Mouse (Mus musculus) stomach, embryonic 16.5 days (tissue): Measurements from ENCODE around the gene Dek. TPM values are rescaled to one million over a fixed set of nuclear protein-coding genes. Genes with fewer than 3 reads are reported as not detected.
A peak's percentile ranks its signal among the peaks of the same experiment; 100 is the strongest.

ENCODE experiments used
- ATAC-seq: fragments of 200-750 bp; cut with Nextera tagmentation; 2 replicates; pipeline ENCODE4 v1.8.0; 2017; ENCODE audit warnings: moderate number of reproducible peaks, moderate TSS enrichment; ENCODE audit not compliant: insufficient read depth, low FRiP score
- H3K27ac ChIP-seq: fragments of 300-500 bp; sonication (generic); 2 replicates; pipeline ENCODE4 v1.5.1; 2014; ENCODE audit warnings: low read length
- H3K27me3 ChIP-seq: fragments of 300-500 bp; sonication (generic); 2 replicates; pipeline ENCODE4 v1.6.1; 2014; ENCODE audit warnings: low read length, control low read depth, mixed read lengths; ENCODE audit not compliant: control insufficient read depth, insufficient read depth
- H3K36me3 ChIP-seq: fragments of 300-500 bp; sonication (generic); 2 replicates; pipeline ENCODE4 v1.6.1; 2014; ENCODE audit warnings: low read length; ENCODE audit not compliant: control insufficient read depth, insufficient read depth
- H3K4me1 ChIP-seq: fragments of 300-500 bp; sonication (generic); 2 replicates; pipeline ENCODE4 v1.6.1; 2014; ENCODE audit warnings: low read length, control low read depth, mixed read lengths; ENCODE audit not compliant: control insufficient read depth, insufficient read depth
- H3K4me2 ChIP-seq: fragments of 300-500 bp; sonication (generic); 2 replicates; pipeline ENCODE4 v1.6.1; 2014; ENCODE audit warnings: low read depth, low read length, mixed read lengths
- H3K4me3 ChIP-seq: fragments of 300-500 bp; sonication (generic); replicated peaks from 2 replicates; pipeline ENCODE4 v1.5.1; 2014; ENCODE audit warnings: mild to moderate bottlenecking, low read length
- H3K9ac ChIP-seq: fragments of 300-500 bp; sonication (generic); 2 replicates; pipeline ENCODE4 v1.6.1; 2014; ENCODE audit warnings: low read length
- H3K9me3 ChIP-seq: fragments of 300-500 bp; sonication (generic); replicated peaks from 2 replicates; pipeline ENCODE4 v1.6.1; 2016; ENCODE audit warnings: low read length, control low read depth; ENCODE audit not compliant: control insufficient read depth
- WGBS: fragments of 180-500 bp; shearing (Covaris S2); extraction: QIAGEN DNeasy Blood & Tissue Kit; methylation state at CpG from one replicate; pipeline ENCODE4 v1.1.7; 2014; 5-methylcytosine and 5-hydroxymethylcytosine counted together
- polyA plus RNA-seq: library from polyadenylated mRNA; unstranded; fragments of >200 nt; fragmentation: Nextera tagmentation; extraction: Ambion mirVana; gene quantifications from 2 replicates; pipeline ENCODE4 v1.2.1, GENCODE M21; 2015

Gene Dek
- polyA plus RNA-seq, 1 experiment from 2014 or later: 199 TPM

- no peak for ATAC-seq
- no peaks in the 10 kb centered on the region for H3K36me3 ChIP-seq
- 39% methylated on average over 12 of the region's 12 CpGs for WGBS
- H3K4me3 ChIP-seq: 0 out of 2 replicates have a peak overlapping the region, but pooled peaks have one; percentile 62
- H3K27me3 ChIP-seq: peaks cover 9% of the 10 kb centered on the region; the same call in 1 of the 2 replicates
- no peaks in the 10 kb centered on the region for H3K9me3 ChIP-seq
- H3K9ac ChIP-seq: no peak overlapping the region
- H3K27ac ChIP-seq: no peak overlapping the region
- H3K4me2 ChIP-seq: peak overlapping the region; percentile 97; the same call in 1 of the 2 replicates
- H3K4me1 ChIP-seq: 0 out of 2 replicates have a peak, but pooled peaks cover 4% of the 10 kb centered on the region
Observed at GRCm38 (mm10) chr13:47121333-47121889, 15.4 kb upstream of the Dek start.

DNA sequence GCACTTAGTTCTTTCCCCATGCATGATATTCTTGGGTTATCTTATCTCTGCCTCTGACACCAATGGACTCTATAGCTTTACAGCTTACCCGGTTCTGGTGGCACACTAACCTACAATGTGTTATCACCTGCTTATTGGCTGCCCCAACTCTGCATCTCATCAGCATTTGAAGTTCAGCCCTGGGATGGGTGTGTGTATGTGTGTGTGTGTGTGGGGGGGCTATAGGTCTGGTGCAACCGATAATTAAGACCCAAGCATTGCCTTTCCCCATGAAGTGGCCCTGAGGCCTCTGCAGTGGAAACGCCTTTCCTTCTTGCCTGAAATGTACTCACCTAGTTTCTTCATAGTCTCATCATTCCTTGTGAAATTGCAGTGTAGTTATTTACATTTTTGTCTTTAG is 10.0 kb upstream of the Dek start:
- Histone ChIP-seq H3K4me3 (no peak overlapping the region), H3K27me3 (no peaks in the 10 kb centered on the region), H3K36me3 (no peaks in the 10 kb centered on the region), H3K27ac (no peak overlapping the region), H3K9me3 (no peaks in the 10 kb centered on the region), H3K4me1 (0 out of 2 replicates have a peak, but pooled peaks cover 3% of the 10 kb centered on the region), H3K9ac (no peak overlapping the region), H3K4me2 (no peak overlapping the region)
- ATAC-seq: no peak
- 82% methylated on average over 3 of the region's 3 CpGs for WGBS

- no peak overlapping the region for H3K4me2 ChIP-seq
- H3K4me3 ChIP-seq: no peak overlapping the region
- WGBS: 48% methylated on average over 3 of the region's 3 CpGs
- H3K9ac ChIP-seq: no peak overlapping the region
- H3K4me1 ChIP-seq: 0 out of 2 replicates have a peak, but pooled peaks cover 3% of the 10 kb centered on the region
- H3K27me3 ChIP-seq: no peaks in the 10 kb centered on the region
- 0 out of 2 replicates have a peak, but pooled peaks have one; percentile 53 for ATAC-seq
- no peaks in the 10 kb centered on the region for H3K36me3 ChIP-seq
- H3K27ac ChIP-seq: no peak overlapping the region
- no peaks in the 10 kb centered on the region for H3K9me3 ChIP-seq
Observed at GRCm38 (mm10) chr13:47112924-47113323, 6.9 kb upstream of the Dek start.

DNA sequence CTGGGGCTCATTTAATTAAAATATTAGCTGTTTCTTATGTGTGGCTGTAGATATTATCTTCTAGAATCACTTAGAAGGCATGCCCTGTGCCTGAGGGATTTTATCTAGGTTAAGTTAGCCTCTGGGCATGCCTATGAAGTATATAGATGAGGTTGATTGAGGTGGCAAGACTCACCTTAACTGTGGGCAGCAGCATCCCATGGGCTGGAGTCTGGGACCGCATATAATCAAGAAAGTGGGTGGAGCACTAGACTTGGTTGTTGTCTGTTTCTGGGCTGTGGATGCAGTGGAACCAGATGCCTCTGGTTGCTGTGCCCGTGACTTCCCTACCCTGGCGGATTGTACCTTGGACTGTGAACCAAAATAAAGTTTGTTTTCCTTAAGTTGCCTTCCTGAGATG is 6.1 kb upstream of the Dek start:
- Histone ChIP-seq H3K36me3 (no peaks in the 10 kb centered on the region), H3K4me2 (no peak overlapping the region), H3K4me3 (no peak overlapping the region), H3K27ac (no peak overlapping the region), H3K9me3 (no peaks in the 10 kb centered on the region), H3K27me3 (no peaks in the 10 kb centered on the region), H3K4me1 (peaks cover 6% of the 10 kb centered on the region; the same call in 1 of the 2 replicates), H3K9ac (no peak overlapping the region)
- ATAC-seq: no peak
- WGBS: 83% methylated on average over 3 of the region's 3 CpGs

- Histone ChIP-seq H3K9me3 (no peaks in the 10 kb centered on the region), H3K4me3 (no peak overlapping the region), H3K4me1 (peaks cover 8% of the 10 kb centered on the region; the same call in 1 of the 2 replicates), H3K27ac (no peak overlapping the region), H3K27me3 (no peaks in the 10 kb centered on the region), H3K9ac (no peak overlapping the region), H3K4me2 (no peak overlapping the region), H3K36me3 (no peaks in the 10 kb centered on the region)
- ATAC-seq: no peak
- 79% methylated on average over 3 of the region's 3 CpGs for WGBS
Observed at GRCm38 (mm10) chr13:47111185-47111584, 5.2 kb upstream of the Dek start.

DNA sequence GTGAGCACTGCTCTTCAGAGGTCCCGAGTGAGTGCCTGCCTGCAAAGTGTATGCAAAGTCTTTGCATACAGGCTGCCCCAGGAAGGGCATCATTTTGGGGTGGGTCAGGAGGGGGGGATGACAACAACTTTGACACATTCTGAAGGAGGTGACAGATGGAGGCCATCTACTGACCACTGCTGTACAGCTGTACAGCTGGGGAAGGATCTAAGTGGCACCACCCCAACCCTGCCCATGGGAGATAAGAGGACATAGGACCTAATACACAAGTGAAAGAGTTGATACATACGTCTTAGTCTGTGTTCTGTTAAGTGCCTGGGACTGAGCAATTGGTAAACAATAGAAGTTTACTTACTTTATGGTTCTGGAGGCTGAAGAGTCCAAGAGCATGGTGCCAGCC is 3.2 kb upstream of the Dek start:
- H3K9ac ChIP-seq: no peak overlapping the region
- H3K4me1 ChIP-seq: peaks cover 9% of the 10 kb centered on the region
- no peak overlapping the region for H3K4me2 ChIP-seq
- no peaks in the 10 kb centered on the region for H3K36me3 ChIP-seq
- WGBS: 44% methylated on average over 2 of the region's 2 CpGs
- H3K4me3 ChIP-seq: no peak overlapping the region
- H3K27me3 ChIP-seq: no peaks in the 10 kb centered on the region
- no peak for ATAC-seq
- no peak overlapping the region for H3K27ac ChIP-seq
- no peaks in the 10 kb centered on the region for H3K9me3 ChIP-seq

DNA sequence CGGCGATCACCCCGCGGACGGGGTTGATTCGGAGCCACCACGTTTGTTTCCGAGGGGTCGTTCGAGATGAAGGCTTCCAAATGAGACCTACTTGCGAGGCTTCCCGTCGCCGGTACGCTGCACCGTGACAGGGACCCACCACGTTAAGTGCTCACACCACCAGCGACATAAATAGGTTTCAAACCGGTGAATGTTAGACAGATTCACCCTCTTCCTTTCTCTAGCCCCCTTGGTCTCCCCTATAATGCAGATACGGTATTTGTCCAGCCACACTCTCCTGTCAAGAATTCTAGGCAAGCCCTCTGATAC is 533 bp upstream of the Dek start:
- Histone ChIP-seq H3K9me3 (no peaks in the 10 kb centered on the region), H3K4me3 (peak overlapping the region; percentile 97), H3K27me3 (no peaks in the 10 kb centered on the region), H3K27ac (peak overlapping the region; percentile 100), H3K9ac (peak overlapping the region; percentile 98), H3K4me2 (peak overlapping the region; percentile 75), H3K4me1 (peaks cover 20% of the 10 kb centered on the region), H3K36me3 (no peaks in the 10 kb centered on the region)
- under 1% methylated on average over 20 of the region's 20 CpGs for WGBS
- no peak for ATAC-seq

DNA sequence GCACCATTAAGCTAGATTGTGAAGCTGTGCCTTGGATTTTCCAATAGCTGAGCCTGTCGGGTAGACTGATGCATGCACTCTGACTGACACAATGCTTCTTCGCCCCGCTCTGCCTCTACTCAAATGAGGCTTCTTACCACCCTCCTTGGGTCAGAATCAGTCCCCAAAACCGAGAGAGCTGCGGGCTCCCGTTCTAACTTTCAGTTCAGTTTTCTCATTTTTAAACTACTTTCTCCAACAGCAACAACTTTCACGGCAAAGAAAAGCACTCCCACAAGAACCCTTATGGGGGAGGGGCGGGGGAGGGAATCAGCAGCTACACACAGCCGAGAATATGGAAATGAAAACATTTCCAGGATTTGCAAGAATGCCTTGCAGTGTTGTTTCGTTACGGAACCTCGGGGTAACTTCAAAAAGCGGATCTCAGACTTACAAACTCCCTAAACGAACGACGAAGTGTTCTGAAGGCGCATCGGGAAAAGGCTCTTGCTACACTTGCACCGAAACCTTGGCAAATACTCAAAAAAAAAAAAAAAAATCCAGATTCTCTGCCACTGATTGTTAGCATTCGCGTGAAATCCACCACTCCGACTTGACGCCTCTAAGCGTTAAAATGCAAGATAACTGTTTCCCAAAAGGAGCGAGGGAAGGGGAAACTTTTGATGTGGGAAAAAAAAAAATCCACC is 1.0 kb downstream of the Dek start:
- H3K27me3 ChIP-seq: no peaks in the 10 kb centered on the region
- peaks cover 20% of the 10 kb centered on the region for H3K4me1 ChIP-seq
- under 1% methylated on average over 25 of the region's 25 CpGs for WGBS
- H3K4me3 ChIP-seq: peak overlapping the region; percentile 97
- ATAC-seq: no peak
- no peaks in the 10 kb centered on the region for H3K36me3 ChIP-seq
- no peaks in the 10 kb centered on the region for H3K9me3 ChIP-seq
- H3K27ac ChIP-seq: peak overlapping the region; percentile 100
- peak overlapping the region; percentile 63 for H3K4me2 ChIP-seq
- peak overlapping the region; percentile 98 for H3K9ac ChIP-seq

GRCm38 (mm10) chr13:47104146-47104545 is 1.9 kb downstream of the Dek start:
- H3K4me3 ChIP-seq: peak overlapping the region; percentile 97
- no peak for ATAC-seq
- H3K4me2 ChIP-seq: peak overlapping the region; percentile 63
- 0 out of 2 replicates have a peak overlapping the region, but pooled peaks have one; percentile 36 for H3K9ac ChIP-seq
- no peaks in the 10 kb centered on the region for H3K36me3 ChIP-seq
- H3K4me1 ChIP-seq: peaks cover 20% of the 10 kb centered on the region
- no peak overlapping the region for H3K27ac ChIP-seq
- 21% methylated on average over 2 of the region's 2 CpGs for WGBS
- no peaks in the 10 kb centered on the region for H3K9me3 ChIP-seq
- H3K27me3 ChIP-seq: no peaks in the 10 kb centered on the region
